Mouse (Mus musculus) E14TG2a.4 (cell line): ENCODE results near the gene Cit.

Source experiments
- CTCF ChIP-seq: conservative IDR thresholded peaks from 2 replicates; pipeline ENCODE4 v1.5.1; 2014; ENCODE audit warnings: low read length
- NANOG ChIP-seq: IDR thresholded peaks from 2 replicates; pipeline ENCODE4 v1.6.1; 2014; ENCODE audit warnings: borderline replicate concordance, low read length, mixed read lengths

GRCm38 (mm10) chr5:116045581-116045980 lies 200.5 kb downstream of the Cit start:
- TF ChIP-seq CTCF = no peak
- TF ChIP-seq NANOG = no peak
